Mouse (Mus musculus): ENCODE results near the gene Gucd1.
"Not testable (repeated sequence)": the region's sequence is repeated elsewhere in the genome, so short reads cannot be mapped to it uniquely, and the experiment has no call there.

Gene Gucd1

GRCm38 (mm10) chr10:75535423-75535822 lies 17.7 kb upstream of the Gucd1 start:
- in situ Hi-C loops (cut with MboI), result no loop called here

DNA sequence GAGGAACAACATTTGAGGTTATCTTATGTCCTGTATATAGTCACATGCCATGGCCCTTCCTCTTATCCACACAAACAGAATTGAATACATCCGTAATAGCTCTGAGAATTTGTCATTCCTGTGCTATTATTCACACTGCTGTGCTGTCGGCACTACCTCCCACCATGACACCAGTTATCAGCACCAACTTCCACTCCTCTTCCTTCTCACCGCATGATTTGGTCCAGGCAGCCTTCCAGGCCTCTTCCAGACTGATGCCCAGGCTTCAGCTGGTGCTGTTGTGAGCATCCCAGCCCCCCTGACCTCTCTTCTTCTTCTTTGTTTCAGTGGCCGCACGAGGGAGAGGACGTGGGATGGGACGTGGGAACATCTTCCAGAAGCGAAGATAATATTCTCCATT lies 17.2 kb upstream of the Gucd1 start:
- in situ Hi-C loops (cut with MboI), result no loop called here

- in situ Hi-C loops (cut with MboI), result no loop called here
Observed at GRCm38 (mm10) chr10:75534216-75534615, 16.4 kb upstream of the Gucd1 start.

DNA sequence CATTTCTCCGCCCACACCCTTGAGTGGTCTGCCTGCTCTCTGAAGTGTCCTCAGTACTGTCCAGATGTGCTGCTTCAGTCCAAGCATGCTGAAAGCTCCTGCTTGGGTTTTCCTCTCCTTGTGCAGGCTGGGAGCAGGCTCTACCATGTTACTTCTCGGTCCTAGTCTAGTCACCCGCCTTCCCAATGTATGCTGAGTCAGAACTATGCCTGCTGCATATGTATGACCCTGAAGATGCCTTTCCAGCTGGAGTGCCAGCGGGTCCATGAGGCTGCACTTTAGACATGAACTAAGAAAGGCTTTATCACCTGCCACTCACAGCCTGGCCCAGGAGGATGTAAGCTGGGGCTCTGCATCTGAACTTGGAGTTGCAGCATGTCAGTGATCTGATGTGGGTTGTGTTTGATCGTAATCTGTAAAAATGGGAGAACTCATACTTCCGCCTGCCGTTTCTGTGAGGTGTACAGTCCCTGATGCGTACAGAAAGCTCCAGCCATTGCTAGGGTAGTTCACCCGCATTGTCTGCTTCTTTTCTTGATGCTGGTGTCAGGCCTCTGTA lies 13.8 kb upstream of the Gucd1 start:
- in situ Hi-C loops (cut with MboI), result no loop called here

GRCm38 (mm10) chr10:75530322-75530721 lies 12.6 kb upstream of the Gucd1 start:
- in situ Hi-C loops (cut with MboI), result no loop called here

- in situ Hi-C loops (cut with MboI), result not testable (repeated sequence)
Observed at GRCm38 (mm10) chr10:75525450-75525849, 7.7 kb upstream of the Gucd1 start.

- in situ Hi-C loops (cut with MboI), result no loop called here
Observed at GRCm38 (mm10) chr10:75521643-75522042, 3.9 kb upstream of the Gucd1 start.

GRCm38 (mm10) chr10:75520581-75520980 lies 2.8 kb upstream of the Gucd1 start:
- in situ Hi-C loops (cut with MboI), result no loop called here

DNA sequence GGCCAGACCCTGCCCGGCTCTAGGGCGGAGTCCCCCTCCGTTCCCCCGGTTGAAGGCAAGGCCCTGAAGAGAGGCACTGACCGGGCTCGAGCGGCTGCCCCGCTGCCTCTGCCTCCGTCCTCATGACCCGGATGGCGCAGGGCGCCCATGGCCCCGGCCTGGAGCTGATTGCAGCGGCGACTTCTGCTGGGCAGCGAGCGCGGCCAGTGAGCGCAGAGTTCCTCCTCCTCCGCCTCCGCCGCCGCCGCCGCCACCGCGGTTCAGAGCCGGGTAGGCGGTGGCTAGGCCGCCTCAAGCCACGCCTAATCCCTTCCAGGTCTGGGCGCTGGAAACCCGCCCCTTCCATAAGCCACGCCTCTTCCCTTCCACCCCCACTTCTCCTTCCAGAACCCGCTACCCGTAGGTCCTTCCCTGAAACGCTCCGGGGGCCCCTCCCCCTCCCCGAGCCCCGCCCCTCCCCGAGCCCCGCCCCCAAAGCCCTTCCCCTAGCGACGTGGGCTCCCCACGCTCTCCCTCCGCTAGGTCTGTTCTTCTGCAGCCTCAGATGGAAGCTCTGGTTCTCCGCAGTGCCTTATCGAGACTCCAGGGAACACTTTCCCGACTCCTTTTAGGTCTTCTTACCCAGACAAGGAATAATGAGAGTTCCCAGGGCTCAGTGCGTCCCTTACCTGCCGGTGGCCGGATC lies 557 bp downstream of the Gucd1 start, which contains the start of gene Snrpd3:
Gene Snrpd3, plus strand, starts transcription at position 479 of the 685 bp plus-strand sequence.
- in situ Hi-C loops (cut with MboI), result no loop called here

DNA sequence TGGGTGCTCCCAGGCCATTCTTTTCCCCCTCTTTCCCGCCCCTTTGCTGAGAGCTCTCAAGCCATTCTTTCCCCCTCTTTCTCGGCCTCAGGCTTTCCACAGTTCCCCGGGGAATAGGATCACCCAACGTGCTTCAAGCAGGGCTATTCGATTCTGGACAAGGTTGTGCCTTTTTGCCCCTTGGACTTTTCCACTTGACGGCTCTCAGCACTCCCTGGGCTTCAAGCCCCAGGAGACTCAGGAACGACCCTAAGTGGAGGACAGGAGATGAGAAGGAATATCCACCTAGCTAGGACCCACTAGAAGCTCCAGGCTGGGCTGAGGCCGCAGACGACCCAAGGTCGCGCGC lies 1.1 kb downstream of the Gucd1 start:
- in situ Hi-C loops (cut with MboI), result no loop called here

GRCm38 (mm10) chr10:75516038-75516723 lies 1.6 kb downstream of the Gucd1 start:
- in situ Hi-C loops (cut with MboI), result no loop called here

DNA sequence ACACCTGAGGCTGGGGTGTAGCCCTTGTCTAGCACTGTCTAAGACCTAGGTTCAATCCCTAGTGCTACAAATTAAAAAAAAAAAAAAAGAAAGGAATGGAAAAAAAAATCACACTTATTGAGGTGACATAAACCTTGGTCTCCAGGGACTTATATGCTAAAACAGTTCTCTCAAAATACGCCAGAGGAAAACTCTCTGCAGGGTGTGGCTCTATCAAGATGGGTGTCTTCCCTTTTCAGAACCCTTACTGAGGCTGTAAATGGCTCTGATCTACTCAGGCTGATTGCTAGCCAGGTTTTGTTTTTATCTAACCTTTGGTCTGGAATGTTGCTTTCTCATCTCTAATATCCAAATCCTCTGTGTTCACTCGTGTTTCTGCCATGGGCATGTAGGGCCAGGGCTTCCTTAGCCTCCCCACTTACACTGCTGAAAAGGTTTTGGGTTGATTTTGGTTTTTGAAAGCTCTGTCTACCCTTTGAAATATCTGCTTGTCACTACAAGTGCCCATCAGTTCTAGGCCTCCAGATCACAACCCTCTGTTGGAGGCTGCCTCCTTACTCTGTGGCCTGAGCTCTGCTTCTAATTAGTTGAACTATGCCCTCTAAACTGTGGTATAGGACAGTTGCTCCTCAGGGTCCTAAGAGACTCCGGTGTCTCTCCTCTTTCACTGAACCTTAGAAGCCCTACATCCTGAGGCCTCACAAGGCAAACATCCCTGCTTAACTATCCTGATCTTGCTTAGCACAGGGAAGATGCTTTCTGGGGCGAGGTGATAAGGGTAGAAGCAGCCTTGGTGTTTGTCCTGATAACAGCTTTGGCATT lies 2.3 kb downstream of the Gucd1 start:
- in situ Hi-C loops (cut with MboI), result no loop called here

DNA sequence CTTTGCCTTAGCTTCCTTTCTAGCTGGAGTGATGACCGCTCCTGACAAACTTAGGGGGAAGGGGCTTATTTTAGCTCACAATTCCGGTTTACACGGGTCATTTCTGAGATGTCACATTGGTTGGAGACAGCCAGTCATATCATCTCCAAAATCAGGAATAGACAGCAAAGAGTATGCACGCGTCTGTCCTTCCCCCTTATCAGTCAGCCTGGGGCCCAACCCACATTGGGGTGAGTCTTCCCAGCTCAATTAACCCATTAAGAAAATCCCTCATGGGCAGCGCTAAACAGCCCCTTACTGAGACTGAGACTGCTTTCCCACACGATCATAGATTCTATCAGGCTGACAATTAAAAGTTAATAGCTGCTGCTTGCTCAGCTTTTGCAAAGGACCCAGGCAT lies 3.4 kb downstream of the Gucd1 start:
- in situ Hi-C loops (cut with MboI), result no loop called here

- in situ Hi-C loops (cut with MboI), result no loop called here
Observed at GRCm38 (mm10) chr10:75513306-75514067, 4.3 kb downstream of the Gucd1 start.

GRCm38 (mm10) chr10:75512796-75513195 lies 5.0 kb downstream of the Gucd1 start:
- in situ Hi-C loops (cut with MboI), result no loop called here

GRCm38 (mm10) chr10:75511897-75512296 lies 5.9 kb downstream of the Gucd1 start:
- in situ Hi-C loops (cut with MboI), result no loop called here

DNA sequence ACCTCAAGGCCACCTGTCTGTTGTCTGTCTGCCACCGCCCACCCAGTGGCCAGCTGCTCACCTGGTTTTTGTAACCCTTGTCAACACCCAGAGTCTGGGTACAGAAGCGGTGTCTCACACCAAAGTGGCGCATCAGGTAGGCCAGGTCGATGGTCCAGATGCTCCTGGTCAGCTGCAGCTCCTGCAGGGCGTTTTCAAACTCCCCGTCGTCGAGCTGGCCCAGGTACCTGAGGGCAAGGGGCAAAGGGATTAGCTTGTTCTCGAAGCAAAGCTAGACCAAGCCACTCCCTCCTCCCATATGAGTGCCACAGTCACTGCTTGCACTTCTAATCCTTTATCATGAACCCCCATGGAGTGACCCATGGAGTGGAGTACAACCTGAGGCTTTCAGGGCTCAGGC lies 6.7 kb downstream of the Gucd1 start:
- in situ Hi-C loops (cut with MboI), result no loop called here

- in situ Hi-C loops (cut with MboI), result no loop called here
Observed at GRCm38 (mm10) chr10:75510446-75510845, 7.3 kb downstream of the Gucd1 start.

- in situ Hi-C loops (cut with MboI), result not testable (repeated sequence)
Observed at GRCm38 (mm10) chr10:75505928-75506327, 11.8 kb downstream of the Gucd1 start.

DNA sequence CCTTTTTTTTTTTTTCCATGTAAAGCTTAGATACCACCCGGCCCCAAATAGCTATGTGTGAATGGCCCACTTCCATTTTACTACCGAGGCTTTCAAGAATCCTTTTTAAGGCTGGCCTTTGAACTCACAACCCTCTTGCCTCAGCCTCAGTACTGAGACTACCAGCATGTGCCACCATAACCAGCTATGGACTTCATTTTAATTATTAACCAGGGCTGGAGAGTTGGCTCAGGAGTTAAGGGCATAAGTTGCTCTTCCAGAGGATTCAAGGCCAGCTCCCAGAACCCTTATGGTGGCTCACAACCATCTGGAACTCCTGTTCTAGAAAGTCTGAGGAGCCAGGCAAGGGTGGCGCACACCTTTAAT lies 12.7 kb downstream of the Gucd1 start:
- in situ Hi-C loops (cut with MboI), result no loop called here

GRCm38 (mm10) chr10:75504234-75505129 lies 13.3 kb downstream of the Gucd1 start:
- in situ Hi-C loops (cut with MboI), result no loop called here
